Mouse (Mus musculus) hindbrain, embryonic 11.5 days (tissue): Measurements from ENCODE around the gene Polr2j. TPM values are rescaled to one million over a fixed set of nuclear protein-coding genes. Genes with fewer than 3 reads are reported as not detected.

ENCODE experiments used
- ATAC-seq: fragments of 200-750 bp; cut with Nextera tagmentation; 2 replicates; pipeline ENCODE4 v1.8.0; 2017; ENCODE audit warnings: mild to moderate bottlenecking, moderate TSS enrichment, moderate library complexity; ENCODE audit not compliant: low FRiP score
- DNase-seq: peaks from one replicate; pipeline ENCODE4 v3.0.0-alpha.2; 2015; ENCODE audit warnings: low spot score
- H3K27ac ChIP-seq: fragments of 300-500 bp; sonication (generic); 2 replicates; pipeline ENCODE4 v1.5.1; 2014; ENCODE audit warnings: mild to moderate bottlenecking, low read depth, low read length
- H3K27me3 ChIP-seq: fragments of 300-500 bp; sonication (generic); 2 replicates; pipeline ENCODE4 v1.6.1; 2014; ENCODE audit warnings: mild to moderate bottlenecking, low read length, moderate library complexity, mixed read lengths; ENCODE audit not compliant: control insufficient read depth, insufficient read depth
- H3K36me3 ChIP-seq: fragments of 300-500 bp; sonication (generic); 2 replicates; pipeline ENCODE4 v1.6.1; 2014; ENCODE audit warnings: mild to moderate bottlenecking, low read length, moderate library complexity, mixed read lengths; ENCODE audit not compliant: control insufficient read depth, insufficient read depth
- H3K4me1 ChIP-seq: fragments of 300-500 bp; sonication (generic); replicated peaks from 2 replicates; pipeline ENCODE4 v1.6.1; 2014; ENCODE audit warnings: low read length, mixed read lengths; ENCODE audit not compliant: control insufficient read depth, insufficient read depth
- H3K4me2 ChIP-seq: fragments of 300-500 bp; sonication (generic); replicated peaks from 2 replicates; pipeline ENCODE4 v1.6.1; 2014; ENCODE audit warnings: mild to moderate bottlenecking, low read depth, low read length
- H3K4me3 ChIP-seq: fragments of 300-500 bp; sonication (generic); 2 replicates; pipeline ENCODE4 v1.5.1; 2014; ENCODE audit warnings: low read depth, low read length
- H3K9ac ChIP-seq: fragments of 300-500 bp; sonication (generic); 2 replicates; pipeline ENCODE4 v1.6.1; 2014; ENCODE audit warnings: low read depth, low read length
- H3K9me3 ChIP-seq: fragments of 300-500 bp; sonication (generic); 2 replicates; pipeline ENCODE4 v1.6.1; 2016; ENCODE audit warnings: low read length; ENCODE audit not compliant: control insufficient read depth
- WGBS: fragments of 180-500 bp; shearing (Covaris S2); extraction: QIAGEN DNeasy Blood & Tissue Kit; methylation state at CpG from one replicate; pipeline ENCODE4 v1.1.7; 2014; 5-methylcytosine and 5-hydroxymethylcytosine counted together
- polyA plus RNA-seq: library from polyadenylated mRNA; unstranded; fragments of >200 nt; fragmentation: Nextera tagmentation; extraction: Ambion mirVana; gene quantifications from 2 replicates; pipeline ENCODE4 v1.2.1, GENCODE M21; 2014

Gene Polr2j
- polyA plus RNA-seq, 1 experiment from 2014 or later: 238 TPM

- Histone ChIP-seq H3K4me1 (0 out of 2 replicates have a peak, but pooled peaks cover 4% of the 10 kb centered on the region), H3K4me3 (no peak overlapping the region), H3K9ac (no peak overlapping the region), H3K27ac (no peak overlapping the region), H3K27me3 (no peaks in the 10 kb centered on the region; the same call in 1 of the 2 replicates), H3K9me3 (no peaks in the 10 kb centered on the region), H3K4me2 (no peak overlapping the region), H3K36me3 (no peaks in the 10 kb centered on the region)
- no peak for ATAC-seq
- DNase-seq: no peak
- 87% methylated on average over 4 of the region's 4 CpGs for WGBS
Measured at GRCm38 (mm10) chr5:136167296-136167695, 50.9 kb downstream of the Polr2j start.

GRCm38 (mm10) chr5:136168071-136168470 lies 51.6 kb downstream of the Polr2j start:
- Histone ChIP-seq H3K27me3 (no peaks in the 10 kb centered on the region; the same call in 1 of the 2 replicates), H3K27ac (no peak overlapping the region), H3K9ac (no peak overlapping the region), H3K4me1 (0 out of 2 replicates have a peak, but pooled peaks cover 4% of the 10 kb centered on the region), H3K4me3 (no peak overlapping the region), H3K9me3 (no peaks in the 10 kb centered on the region), H3K36me3 (no peaks in the 10 kb centered on the region), H3K4me2 (no peak overlapping the region)
- no peak for DNase-seq
- no peak for ATAC-seq
- 95% methylated on average over 3 of the region's 3 CpGs for WGBS

GRCm38 (mm10) chr5:136169626-136170511 lies 53.4 kb downstream of the Polr2j start:
- Histone ChIP-seq H3K9me3 (no peaks in the 10 kb centered on the region), H3K27me3 (no peaks in the 10 kb centered on the region; the same call in 1 of the 2 replicates), H3K27ac (peak overlapping the region; percentile 31; the same call in 1 of the 2 replicates), H3K4me3 (peak overlapping the region; percentile 34), H3K4me1 (0 out of 2 replicates have a peak, but pooled peaks cover 3% of the 10 kb centered on the region), H3K36me3 (no peaks in the 10 kb centered on the region), H3K9ac (peak overlapping the region; percentile 64), H3K4me2 (peak overlapping the region; percentile 82)
- DNase-seq (peak; percentile 57), ATAC-seq (no peak)
- WGBS: 15% methylated on average over 15 of the region's 15 CpGs

- H3K36me3 ChIP-seq: no peaks in the 10 kb centered on the region
- H3K27me3 ChIP-seq: no peaks in the 10 kb centered on the region; the same call in 1 of the 2 replicates
- DNase-seq: peak; percentile 90
- peak within 1 kb of the TSS; percentile 34 for H3K4me3 ChIP-seq
- H3K9ac ChIP-seq: peak within 1 kb of the TSS; percentile 64
- no peaks in the 10 kb centered on the region for H3K9me3 ChIP-seq
- peak within 1 kb of the TSS; percentile 82 for H3K4me2 ChIP-seq
- H3K4me1 ChIP-seq: 0 out of 2 replicates have a peak, but pooled peaks cover 3% of the 10 kb centered on the region
- H3K27ac ChIP-seq: peak within 1 kb of the TSS; percentile 31; the same call in 1 of the 2 replicates
- WGBS: 7% methylated on average over 45 of the region's 49 CpGs
- peak; percentile 93 for ATAC-seq
Measured at GRCm38 (mm10) chr5:136170512-136171362, 54.3 kb downstream of the Polr2j start, which contains the start of gene Orai2. TSS of gene Orai2 (minus strand) at chr5:136170713.

GRCm38 (mm10) chr5:136171363-136172341 lies 55.2 kb downstream of the Polr2j start:
- Histone ChIP-seq H3K9ac (no peak overlapping the region; the same call in 1 of the 2 replicates), H3K27me3 (no peaks in the 10 kb centered on the region; the same call in 1 of the 2 replicates), H3K4me1 (0 out of 2 replicates have a peak, but pooled peaks cover 3% of the 10 kb centered on the region), H3K4me3 (peak overlapping the region; percentile 34), H3K4me2 (peak overlapping the region; percentile 82), H3K9me3 (no peaks in the 10 kb centered on the region), H3K27ac (no peak overlapping the region), H3K36me3 (no peaks in the 10 kb centered on the region)
- 43% methylated on average over 17 of the region's 17 CpGs for WGBS
- ATAC-seq (no peak), DNase-seq (no peak)

Other genes starting within 250 kb of the Polr2j start
- gene Hspb1, start 228.7 kb upstream of the Polr2j start, polyA plus RNA-seq: 16.6 and 26.1 TPM in 2 replicates
- 204 and 208 TPM in 2 replicates for gene Ywhag, start 182.0 kb upstream of the Polr2j start, polyA plus RNA-seq
- 1.6 and 2.4 TPM in 2 replicates for gene Ssc4d, start 142.1 kb upstream of the Polr2j start, polyA plus RNA-seq
- gene Zp3, start 136.5 kb upstream of the Polr2j start, polyA plus RNA-seq: not detected in 2 replicates
- gene Dtx2, start 121.8 kb upstream of the Polr2j start, polyA plus RNA-seq: 21.6 and 23.5 TPM in 2 replicates
- gene Upk3b, start 78.1 kb upstream of the Polr2j start, polyA plus RNA-seq: 0.11 and 0.45 TPM in 2 replicates
- gene Upk3bl, start 62.1 kb upstream of the Polr2j start, polyA plus RNA-seq: 2.4 and 2.7 TPM in 2 replicates
- gene Rasa4, start 32.7 kb upstream of the Polr2j start, polyA plus RNA-seq: 5.2 and 6.1 TPM in 2 replicates
- gene Lrwd1, start 19.4 kb downstream of the Polr2j start, polyA plus RNA-seq: 34.7 and 37.5 TPM in 2 replicates
- gene Alkbh4, start 19.5 kb downstream of the Polr2j start, polyA plus RNA-seq: 18.8 and 20.3 TPM in 2 replicates
- 8.2 and 8.3 TPM in 2 replicates for gene Orai2, start 54.1 kb downstream of the Polr2j start, polyA plus RNA-seq
- 86.1 and 87.6 TPM in 2 replicates for gene Prkrip1, start 82.3 kb downstream of the Polr2j start, polyA plus RNA-seq
- 9.9 and 11.2 TPM in 2 replicates for gene Sh2b2, start 129.9 kb downstream of the Polr2j start, polyA plus RNA-seq